Mouse (Mus musculus) gastrocnemius, postnatal 36 days (tissue): ENCODE measurements around the gene Tomm40l. TPM values are rescaled to one million over a fixed set of nuclear protein-coding genes. Genes with fewer than 3 reads are reported as not detected.
A peak's percentile ranks its signal among the peaks of the same experiment; 100 is the strongest.

Experiments used
- DNase-seq, 2 experiments: peaks; one replicate each; pipeline ENCODE4 v3.0.0; 2022
- intact Hi-C: fragments of 180-260 bp; cut with DNase I; formaldehyde crosslinking; loops from one replicate; pipeline ENCODE4 v1.15.1; 2025
- long read RNA-seq, 2 experiments: library from polyadenylated mRNA; stranded (forward); transcript quantifications; one replicate each; pipeline ENCODE4 v2.0.0; 2021
- total RNA-seq, 2 experiments: library from RNA; stranded (reverse); gene quantifications; 2 replicates each; pipeline ENCODE4 v1.2.3; 2021

Gene Tomm40l
- total RNA-seq = 10 to 100 TPM; 52.0 to 54.8 TPM
- long read RNA-seq, experiment 1, full-length matches to known transcripts = 11 of 29 reads
- long read RNA-seq, experiment 1, partial matches to known transcripts = 2 of 29 reads
- long read RNA-seq, experiment 1, other reads (novel, unspliced or antisense) = 16 of 29 reads
- long read RNA-seq, experiment 2, full-length matches to known transcripts = 19 of 48 reads
- long read RNA-seq, experiment 2, partial matches to known transcripts = 11 of 48 reads
- long read RNA-seq, experiment 2, other reads (novel, unspliced or antisense) = 18 of 48 reads

GRCm38 (mm10) chr1:171222238-171223155, at the start of gene Tomm40l:
TSS of gene Tomm40l (minus strand) at chr1:171222514.
- DNase-seq = peak; percentile 82 to 90
- intact Hi-C loops = loop anchor here (2.0 kb wide), 2 partner anchors 24 to 112 kb away; no protein-coding TSS in a partner anchor

GRCm38 (mm10) chr1:171272086-171272485, 49.8 kb upstream of the Tomm40l start:
- intact Hi-C loops = no loop called here
- DNase-seq = no peak

GRCm38 (mm10) chr1:171271622-171272021, 49.3 kb upstream of the Tomm40l start:
- intact Hi-C loops = no loop called here
- DNase-seq = no peak

- intact Hi-C loops = no loop called here
- no peak for DNase-seq
Measured at GRCm38 (mm10) chr1:171271196-171271595, 48.9 kb upstream of the Tomm40l start.

DNA sequence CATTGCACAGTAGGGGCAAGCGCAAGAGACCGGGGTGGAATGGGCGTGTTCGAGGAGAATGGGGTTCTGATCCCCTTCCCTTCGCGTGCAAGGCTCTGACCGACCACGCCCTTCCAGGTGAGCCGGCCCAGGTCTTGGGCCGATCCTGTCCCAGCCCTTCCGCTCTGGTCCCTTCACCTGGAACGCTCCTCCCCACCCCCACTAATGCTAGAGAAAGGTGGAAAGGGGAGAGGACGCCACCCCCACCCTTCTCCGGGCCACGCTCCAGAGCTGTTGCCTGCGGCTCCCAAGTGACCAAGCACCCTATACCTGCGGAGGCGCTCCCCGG, 48.2 kb upstream of the Tomm40l start:
- intact Hi-C loops = no loop called here
- no peak for DNase-seq

DNA sequence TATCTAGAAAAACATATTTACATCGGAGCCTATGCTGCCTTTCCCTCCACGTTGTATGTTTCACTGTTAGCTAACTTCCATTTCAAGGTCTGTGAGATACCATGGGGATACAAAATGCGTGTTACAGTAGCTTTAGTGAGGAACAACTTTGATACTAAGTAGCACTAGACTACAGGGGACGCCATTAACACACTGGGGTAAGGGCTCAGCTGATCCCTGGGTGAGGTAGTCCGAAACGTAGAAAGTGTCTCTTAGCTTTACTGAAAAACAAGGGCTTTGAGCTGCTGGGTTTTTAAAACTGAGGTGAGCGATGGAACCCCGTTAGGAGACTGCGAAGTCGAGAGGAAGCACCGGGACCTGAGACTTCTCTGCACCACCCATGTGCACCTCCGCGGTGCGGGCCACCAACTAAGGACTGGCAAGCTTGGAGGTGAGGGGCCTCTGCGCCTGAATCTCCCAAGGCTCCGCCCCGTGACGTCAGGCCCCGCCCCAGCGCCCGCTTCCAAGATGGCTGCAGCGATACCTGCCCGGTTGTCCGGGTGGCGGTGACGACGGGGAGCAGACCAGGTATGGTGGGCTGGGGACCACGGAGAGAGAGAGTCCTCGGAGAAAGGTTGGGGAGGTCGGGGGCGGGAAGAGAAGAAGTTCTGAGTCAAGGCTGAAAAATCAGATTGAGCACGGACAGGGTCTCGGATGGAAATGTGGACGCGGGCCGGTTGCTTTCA, 47.7 kb upstream of the Tomm40l start, which contains the start of gene B4galt3:
B4galt3 (plus strand) TSS at position 481 of the 725 bp plus-strand sequence.
- intact Hi-C loops = no loop called here
- peak; percentile 93 to 96 for DNase-seq

DNA sequence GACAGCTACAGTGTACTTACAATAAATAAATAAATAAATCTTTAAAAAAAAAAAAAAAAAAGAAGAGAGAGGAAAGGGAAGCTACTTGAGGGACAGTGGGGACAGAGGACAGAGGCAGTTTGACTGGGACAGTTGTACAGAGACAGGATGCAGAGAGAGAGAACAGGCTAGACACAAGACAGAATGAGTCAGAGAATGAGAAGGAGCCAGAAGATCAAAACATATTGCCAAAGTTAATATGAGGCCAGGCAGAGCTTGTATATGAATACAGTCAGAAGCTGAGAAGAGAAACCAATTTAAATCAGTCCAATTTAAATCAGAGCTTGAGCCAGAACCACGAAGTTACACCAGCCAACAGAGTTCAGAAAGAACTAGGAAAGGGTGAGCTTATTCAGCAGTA, 46.0 kb upstream of the Tomm40l start:
- intact Hi-C loops = no loop called here
- DNase-seq = no peak

DNA sequence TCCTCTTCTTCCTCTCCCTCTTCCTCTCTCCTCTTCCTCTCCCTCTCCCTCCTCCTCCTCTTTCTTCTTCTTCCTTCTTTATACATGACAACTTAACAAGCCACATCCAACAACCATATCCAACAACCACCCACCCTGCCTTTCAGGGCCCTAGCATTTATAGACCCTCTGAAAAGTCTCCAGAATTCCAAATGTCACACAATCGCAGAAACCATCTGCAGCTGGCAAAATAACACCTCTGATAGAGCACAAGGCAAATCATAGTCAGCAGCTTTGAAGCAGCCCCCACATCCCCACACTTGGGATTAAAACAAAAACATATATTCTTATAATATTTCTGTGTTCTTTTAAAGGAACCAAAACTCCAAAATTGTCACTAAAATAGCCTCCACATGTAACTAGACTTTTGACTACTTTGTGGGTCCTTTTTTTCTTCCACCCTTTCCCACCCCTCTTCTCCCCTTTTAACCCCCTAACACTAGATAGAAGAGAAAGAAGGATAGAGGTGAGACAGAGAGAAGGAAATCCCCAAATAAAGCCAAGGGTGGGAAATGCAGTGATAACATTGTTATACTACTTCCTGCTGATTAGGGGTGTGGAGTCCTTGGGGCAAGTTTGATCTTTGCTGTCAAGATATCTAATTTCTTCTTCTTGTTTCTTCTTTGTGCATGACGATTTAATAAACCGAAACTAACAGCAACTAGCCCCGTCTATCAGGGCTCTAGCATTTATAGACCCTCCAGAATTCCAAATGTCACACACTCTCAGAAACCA, 43.8 kb upstream of the Tomm40l start:
- DNase-seq = no peak
- intact Hi-C loops = no loop called here

DNA sequence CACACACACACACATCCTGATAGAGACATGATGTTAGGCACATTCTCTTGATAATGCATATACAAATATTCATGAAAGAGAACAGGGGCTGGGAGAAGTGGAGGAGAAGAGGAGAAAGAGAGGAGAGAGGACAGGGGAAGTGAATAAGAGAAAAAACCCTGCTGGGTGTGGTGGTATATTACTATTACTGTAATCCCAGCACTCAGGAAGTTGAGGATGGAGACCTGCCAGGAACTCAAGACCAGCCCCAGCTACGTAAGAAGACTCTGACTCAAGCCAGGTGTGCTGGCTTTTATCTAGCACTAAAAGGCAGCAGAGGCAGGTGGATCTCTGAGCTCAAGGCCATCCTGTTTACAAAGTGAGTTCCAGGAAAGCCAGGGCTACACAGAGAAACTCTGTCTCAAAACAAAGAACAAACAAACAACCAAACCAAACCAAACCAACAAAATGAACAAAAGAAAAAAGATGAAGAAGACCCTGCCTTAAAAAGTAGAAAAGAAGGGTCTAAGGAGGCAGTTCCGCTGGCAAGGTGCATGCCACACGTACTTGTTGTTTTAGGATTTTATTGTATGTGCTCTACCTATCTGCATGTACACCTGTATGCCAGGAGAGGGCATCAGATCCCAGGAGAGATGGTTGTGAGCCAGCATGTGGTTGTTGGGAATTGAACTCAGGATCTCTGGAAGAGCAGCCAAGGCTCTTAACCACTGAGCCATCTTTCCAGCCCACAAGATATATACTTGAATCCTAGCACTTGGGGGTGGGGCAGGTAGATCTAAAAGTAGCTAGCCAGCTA, 41.5 kb upstream of the Tomm40l start:
- intact Hi-C loops = no loop called here
- DNase-seq = no peak

GRCm38 (mm10) chr1:171263185-171263611, 40.9 kb upstream of the Tomm40l start:
- intact Hi-C loops = no loop called here
- no peak for DNase-seq

DNA sequence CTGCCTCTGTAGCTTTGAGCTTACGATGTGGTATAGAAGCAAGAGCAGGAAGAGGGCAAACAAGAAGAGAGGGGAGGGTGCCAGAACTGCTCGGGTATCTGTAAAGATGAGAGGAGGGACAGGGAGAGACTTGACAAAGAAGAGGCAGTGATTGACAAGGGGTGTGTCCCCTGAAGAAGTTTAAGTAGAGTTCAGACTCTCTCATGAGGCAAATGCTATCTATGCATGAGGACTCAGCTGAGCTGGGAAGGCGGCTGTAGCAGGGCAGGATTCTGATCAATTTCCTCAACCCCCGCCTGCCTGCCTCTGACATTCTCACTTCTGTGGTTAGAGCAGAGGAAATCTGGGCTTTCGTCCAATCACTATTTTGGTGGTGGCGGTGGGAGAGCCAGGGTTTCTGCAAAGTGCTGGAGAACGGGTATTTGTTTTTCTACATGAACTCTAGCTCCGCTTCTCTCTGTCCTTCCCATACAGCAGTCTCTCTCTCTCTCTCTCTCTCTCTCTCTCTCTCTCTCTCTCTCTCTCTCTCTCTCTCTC, 40.3 kb upstream of the Tomm40l start:
- intact Hi-C loops = no loop called here
- peak in 1 of 2 experiments; percentile 59 for DNase-seq

DNA sequence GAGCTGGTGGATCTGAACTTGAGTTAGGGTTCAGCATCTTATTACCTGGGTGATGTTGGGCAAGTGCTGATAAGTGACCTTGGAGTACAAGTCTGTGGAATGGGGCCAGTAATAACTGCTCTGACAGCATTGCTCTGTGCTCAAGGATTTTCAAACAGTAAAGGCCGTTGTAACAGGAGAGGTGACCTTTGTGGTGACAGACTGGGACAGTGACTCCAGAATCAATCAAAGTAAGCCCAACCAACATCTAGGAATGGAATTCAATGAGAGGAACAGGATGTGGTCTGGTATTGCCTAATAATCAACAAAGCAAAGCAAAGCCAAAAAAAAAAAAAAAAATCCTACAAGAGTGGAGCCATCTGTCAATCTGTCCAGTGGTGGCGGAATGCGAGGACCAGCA, 38.0 kb upstream of the Tomm40l start:
- intact Hi-C loops = no loop called here
- DNase-seq = no peak

GRCm38 (mm10) chr1:171258921-171259320, 36.6 kb upstream of the Tomm40l start:
- intact Hi-C loops = loop anchor here (5.0 kb wide), 1 partner anchor 142 kb away; no protein-coding TSS in a partner anchor
- no peak for DNase-seq

DNA sequence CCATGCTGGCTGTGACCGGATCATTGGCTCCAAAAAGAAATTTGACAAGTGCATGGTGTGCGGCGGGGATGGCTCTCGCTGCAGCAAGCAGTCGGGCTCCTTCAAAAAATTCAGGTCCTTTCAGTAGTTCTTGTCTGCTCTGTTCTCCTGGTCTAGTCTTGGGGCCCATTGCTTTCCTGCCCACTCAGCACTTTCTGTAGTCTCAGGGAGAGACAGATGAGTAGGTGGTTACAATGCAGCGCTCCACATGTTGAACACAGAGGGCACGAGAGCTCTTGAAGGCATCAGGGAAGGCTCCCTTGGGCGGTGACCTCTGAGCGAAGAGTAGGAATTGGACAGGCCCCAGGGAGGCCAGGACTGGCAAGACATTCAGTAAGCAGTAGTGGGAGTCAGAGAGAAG, 35.5 kb upstream of the Tomm40l start:
- no peak for DNase-seq
- intact Hi-C loops = loop anchor here (5.0 kb wide), 1 partner anchor 140 kb away; no protein-coding TSS in a partner anchor

DNA sequence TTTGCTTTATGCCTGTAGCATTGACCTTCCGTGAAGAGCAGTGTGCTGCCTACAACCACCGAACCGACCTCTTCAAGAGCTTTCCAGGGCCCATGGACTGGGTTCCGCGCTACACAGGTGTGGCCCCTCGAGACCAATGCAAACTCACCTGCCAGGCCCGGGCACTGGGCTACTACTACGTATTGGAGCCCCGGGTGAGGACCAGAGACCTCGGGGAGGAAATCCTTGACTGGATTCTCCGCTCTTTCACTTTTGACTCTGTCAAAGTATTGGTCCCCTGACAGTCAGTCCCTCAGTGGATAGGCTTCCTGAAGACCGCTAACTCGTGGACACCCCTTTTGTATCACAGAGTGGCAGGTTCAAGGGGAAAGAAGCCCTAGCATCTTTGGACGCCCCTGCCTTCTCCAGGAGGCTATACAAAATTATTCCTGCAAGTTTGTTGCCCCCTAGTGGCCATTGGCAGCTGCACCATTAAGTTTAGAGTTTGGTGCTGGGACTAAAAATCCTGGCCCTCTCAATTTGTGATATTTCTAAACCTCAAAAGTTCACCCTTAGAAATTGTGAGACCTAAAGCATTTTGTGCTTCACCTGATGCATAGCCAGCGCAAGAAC, 34.7 kb upstream of the Tomm40l start:
- DNase-seq = peak; percentile 44 to 55
- intact Hi-C loops = loop anchor here (5.0 kb wide), 1 partner anchor 140 kb away; no protein-coding TSS in a partner anchor

DNA sequence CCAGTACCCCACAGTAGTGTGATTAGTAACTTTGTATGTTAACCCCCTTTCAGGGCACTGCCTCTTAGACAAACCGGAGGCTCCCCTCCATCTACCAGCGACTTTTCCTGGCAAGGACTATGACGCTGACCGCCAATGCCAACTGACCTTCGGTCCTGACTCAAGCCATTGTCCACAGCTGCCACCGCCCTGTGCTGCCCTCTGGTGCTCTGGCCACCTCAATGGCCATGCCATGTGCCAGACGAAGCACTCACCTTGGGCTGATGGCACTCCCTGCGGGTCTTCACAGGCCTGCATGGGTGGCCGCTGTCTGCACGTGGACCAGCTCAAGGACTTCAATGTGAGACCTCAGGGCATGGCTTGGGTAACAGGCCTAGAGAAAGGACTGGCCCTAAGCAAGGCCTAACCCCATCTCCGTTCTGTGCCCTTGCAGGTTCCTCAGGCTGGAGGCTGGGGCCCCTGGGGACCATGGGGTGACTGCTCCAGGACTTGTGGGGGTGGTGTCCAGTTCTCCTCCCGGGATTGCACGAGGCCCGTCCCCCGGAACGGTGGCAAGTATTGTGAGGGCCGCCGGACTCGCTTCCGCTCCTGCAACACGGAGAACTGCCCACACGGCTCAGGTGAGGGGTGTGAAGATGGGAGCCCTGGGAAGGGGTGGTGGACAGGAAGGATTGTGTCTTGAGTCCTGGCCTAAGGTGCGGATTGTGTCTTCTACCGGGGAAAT, 33.9 kb upstream of the Tomm40l start:
- intact Hi-C loops = loop anchor here (5.0 kb wide), 1 partner anchor 139 kb away; no protein-coding TSS in a partner anchor
- no peak for DNase-seq

DNA sequence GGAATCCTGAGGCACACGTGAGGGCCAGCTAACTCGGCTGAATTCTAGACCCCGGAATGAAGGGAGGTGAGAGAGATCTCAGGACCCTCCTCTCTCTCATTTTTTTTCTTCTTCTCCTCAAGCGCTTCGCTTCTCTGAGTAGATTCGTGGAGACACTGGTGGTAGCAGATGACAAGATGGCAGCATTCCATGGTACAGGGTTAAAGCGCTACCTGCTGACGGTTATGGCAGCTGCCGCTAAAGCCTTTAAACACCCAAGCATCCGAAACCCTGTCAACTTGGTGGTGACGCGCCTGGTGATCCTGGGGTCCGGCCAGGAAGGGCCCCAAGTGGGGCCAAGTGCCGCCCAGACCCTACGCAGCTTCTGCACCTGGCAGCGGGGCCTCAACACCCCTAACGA, 30.1 kb upstream of the Tomm40l start:
- intact Hi-C loops = no loop called here

More for the DNA sequence above, 30.1 kb upstream of the Tomm40l start:
- DNase-seq = no peak
